Mouse (Mus musculus): Measurements from ENCODE around the gene Mtrf1.
A peak's percentile ranks its signal among the peaks of the same experiment; 100 is the strongest.
"Not testable (repeated sequence)": the region's sequence is repeated elsewhere in the genome, so short reads cannot be mapped to it uniquely, and the experiment has no call there.

The Mtrf1 gene

DNA sequence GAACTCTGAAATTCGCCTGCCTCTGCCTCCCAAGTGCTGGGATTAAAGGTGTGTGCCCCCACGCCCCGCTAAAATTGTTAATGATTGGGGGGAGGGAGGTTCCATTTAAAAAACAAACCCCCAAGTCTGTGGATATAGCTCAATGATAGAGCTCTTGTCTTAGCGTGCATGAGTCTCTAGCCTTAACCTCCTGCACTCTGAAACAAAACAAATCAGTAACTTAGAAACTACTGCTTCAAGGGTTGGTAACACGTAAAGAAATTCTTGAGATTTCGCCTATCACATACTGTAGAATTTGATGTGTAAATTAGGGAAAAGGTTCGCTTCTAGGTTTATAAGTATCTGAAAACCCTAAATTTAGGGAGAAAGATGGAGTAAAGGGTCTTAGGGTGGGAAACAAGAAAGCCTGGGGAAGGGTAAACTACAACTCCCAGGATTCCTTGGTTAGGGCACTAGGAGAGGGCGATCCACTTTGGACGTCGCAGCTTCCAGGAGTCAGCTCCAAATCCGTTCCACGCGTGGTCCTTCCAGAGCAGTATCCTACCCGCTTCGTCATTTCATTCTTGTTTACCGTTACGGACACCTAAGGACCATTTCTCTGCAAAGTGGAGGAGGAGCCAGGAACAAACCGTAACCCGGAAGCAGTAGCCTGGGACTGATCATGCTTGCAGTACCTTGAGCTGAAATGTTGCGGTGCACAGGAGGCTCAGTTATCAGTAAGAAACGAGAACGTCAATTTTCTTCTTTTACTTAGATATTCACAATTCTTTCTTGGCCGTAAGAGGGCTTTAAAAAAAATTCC lies at the start of gene Mtrf1:
TSS of gene Mtrf1 (plus strand) at position 452 of the 802 bp plus-strand sequence.
- peak; percentile 75 for DNase-seq

DNA sequence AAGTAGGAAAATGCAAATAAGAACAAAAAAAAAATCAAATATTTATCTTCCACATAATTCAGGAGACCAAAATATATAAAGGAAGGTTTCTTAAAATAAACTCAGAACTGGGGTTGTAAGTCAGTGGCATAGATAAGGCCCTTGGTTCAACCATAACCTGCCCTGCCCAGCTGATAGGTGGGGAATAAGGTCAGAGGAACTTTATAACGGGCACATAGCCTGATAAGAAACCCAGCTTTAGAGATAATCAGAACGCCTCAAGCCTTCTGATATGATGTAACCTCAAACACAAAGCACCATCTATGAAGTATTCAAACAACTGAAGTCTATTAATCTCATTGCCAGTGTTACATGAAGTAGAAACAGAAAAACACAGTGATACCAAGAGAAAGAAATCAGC lies 39.5 kb upstream of the Mtrf1 start:
- no peak for DNase-seq

DNA sequence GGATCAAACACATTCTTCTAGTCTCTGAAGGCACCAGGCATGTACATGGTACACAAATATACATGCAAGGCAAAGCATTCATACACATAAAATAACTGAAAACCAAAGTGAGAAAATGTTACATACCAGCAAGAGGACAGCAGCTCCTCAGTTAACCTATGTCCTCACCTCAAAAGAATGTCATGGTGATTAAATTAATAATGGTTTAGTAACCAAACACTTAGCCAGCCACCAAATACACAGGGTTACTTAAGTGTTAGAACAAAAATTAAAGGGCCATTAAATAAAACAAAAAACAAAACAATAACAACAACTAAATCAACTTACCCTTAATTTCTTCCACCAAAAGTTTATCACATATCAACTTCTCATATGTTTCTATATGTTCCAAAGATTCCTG lies 20.5 kb upstream of the Mtrf1 start:
- DNase-seq, result no peak

GRCm38 (mm10) chr14:79383120-79383519 lies 14.5 kb upstream of the Mtrf1 start:
- DNase-seq, result no peak

- DNase-seq, result no peak
Measured at GRCm38 (mm10) chr14:79388304-79388703, 9.3 kb upstream of the Mtrf1 start.

DNA sequence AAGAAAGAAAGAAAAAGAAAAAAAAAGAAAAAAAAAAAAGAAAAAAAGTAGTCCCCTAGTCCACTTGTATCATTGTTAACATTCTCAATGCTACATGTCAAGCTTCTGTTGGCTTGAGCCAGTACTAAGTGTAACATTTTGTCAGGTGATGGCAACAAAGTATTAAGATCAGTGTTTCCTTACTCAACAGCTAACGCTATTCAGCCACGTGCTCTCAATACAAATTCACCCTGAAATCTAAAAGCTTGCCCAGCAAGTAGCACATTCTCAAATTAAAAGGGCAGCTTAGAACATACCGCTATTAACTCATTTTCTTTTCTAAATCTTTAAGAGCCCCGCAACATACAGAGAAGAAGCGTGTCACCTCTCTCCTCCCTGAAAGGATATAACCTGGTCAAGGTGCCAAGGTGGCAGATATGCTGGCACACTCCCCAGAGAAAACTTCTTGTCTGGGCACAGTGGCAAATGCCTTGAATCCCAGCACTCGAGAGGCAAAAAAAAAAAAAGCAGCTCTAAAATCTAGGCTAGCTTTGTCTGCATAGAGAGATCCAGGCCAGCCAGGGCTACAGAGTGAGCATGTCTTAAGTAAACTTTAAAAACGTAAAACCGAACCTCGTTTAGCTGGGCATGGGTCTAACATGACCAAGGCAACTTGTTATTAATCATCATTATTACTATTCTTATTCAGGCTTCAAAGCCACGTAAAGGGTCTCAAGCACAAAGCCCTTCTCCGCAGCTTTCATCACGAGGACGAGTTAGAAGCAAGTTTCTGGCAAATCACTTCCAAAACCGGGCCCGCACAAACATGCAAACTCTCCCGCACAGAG lies 7.9 kb upstream of the Mtrf1 start:
- DNase-seq, result no peak

- DNase-seq, result peak; percentile 94
Measured at GRCm38 (mm10) chr14:79390265-79390926, 7.2 kb upstream of the Mtrf1 start, which contains the start of gene Naa16. Naa16 (minus strand) TSS chr14:79390778.

- no peak for DNase-seq
Measured at GRCm38 (mm10) chr14:79393289-79393688, 4.3 kb upstream of the Mtrf1 start.

DNA sequence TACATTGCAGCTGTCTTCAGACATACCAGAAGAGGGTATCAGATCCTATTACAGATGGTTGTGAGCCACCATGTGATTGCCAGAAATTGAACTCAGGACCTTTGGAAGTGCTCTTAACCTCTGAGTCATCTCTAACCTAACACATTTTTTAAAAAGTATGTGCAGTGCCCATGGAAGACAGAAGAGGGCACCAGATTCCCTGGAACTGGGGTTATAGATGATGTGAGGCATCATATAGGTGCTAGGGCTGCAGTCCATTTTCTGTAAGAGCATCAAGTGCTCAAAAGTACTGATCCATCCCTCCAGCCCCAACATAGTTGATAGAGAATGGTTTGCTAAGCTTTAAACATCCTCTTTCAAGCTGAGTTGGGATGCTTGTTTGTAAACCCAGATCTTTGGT lies 3.0 kb upstream of the Mtrf1 start:
- no peak for DNase-seq

DNA sequence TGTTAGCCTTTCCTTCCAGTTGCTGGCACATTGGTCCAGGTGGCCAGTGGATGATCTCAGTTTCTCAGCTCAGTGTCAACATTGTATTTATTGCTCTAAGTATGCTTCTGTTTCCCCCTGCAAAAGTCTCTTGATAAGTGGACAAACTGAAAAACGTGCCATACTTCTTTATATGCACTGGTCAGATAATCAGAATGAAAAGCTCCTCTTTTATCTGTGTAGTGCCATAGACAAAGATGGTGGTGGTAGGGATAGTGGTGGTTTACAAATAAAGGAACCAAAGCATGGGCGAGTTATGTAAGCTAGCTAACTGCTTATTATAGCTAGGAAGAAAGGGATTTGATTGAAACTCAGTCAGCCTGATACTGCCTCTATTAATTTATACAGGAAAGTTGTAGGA lies 10.1 kb downstream of the Mtrf1 start:
- DNase-seq, result no peak

DNA sequence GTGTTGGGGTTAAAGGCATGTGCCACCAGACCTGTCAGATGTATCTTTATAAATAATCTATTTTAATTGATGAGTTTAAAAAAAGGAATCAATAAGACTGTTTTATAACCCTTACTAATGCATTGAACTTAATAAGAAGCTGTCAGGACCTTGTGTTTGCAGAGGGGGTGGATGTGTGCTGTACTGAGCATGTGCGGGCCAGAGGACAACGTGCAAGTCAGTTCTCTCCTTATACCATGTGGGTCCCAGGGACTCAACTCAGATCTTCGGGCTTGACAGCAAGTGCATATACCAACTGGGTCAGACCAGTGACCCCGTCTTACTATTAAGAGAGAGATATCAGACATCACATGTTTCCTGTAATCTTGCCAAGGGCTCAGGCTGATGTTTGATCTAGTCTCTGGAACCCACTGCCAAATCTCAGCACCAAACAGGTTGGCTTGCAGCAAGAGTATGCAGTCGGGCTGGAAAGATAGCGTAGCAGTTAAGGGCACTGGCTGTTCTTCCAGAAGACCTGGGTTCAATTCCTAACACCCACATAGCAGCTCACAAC lies 11.8 kb downstream of the Mtrf1 start:
- no peak for DNase-seq

DNA sequence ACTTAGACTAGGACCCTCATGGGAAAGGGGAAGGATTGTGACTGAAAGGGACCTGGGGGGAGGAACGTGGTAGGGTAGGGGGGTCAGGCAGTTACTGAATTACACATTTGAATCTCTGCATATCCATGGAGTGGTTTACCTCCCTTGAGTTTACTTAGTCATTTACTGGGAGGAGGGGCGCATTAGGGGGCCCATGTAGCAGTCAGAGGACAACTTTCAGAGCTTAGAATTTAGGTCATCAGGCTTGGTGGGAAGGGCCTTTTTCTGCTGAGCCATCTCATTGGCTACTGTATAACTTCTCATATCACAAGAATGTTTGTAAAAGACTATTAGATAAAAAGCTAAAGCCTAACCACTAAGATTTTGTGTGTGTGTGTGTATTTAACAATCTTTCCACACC lies 13.1 kb downstream of the Mtrf1 start:
- no peak for DNase-seq

GRCm38 (mm10) chr14:79413121-79413520 lies 15.5 kb downstream of the Mtrf1 start:
- DNase-seq, result no peak

GRCm38 (mm10) chr14:79420083-79420685 lies 22.6 kb downstream of the Mtrf1 start:
- DNase-seq, result no peak

DNA sequence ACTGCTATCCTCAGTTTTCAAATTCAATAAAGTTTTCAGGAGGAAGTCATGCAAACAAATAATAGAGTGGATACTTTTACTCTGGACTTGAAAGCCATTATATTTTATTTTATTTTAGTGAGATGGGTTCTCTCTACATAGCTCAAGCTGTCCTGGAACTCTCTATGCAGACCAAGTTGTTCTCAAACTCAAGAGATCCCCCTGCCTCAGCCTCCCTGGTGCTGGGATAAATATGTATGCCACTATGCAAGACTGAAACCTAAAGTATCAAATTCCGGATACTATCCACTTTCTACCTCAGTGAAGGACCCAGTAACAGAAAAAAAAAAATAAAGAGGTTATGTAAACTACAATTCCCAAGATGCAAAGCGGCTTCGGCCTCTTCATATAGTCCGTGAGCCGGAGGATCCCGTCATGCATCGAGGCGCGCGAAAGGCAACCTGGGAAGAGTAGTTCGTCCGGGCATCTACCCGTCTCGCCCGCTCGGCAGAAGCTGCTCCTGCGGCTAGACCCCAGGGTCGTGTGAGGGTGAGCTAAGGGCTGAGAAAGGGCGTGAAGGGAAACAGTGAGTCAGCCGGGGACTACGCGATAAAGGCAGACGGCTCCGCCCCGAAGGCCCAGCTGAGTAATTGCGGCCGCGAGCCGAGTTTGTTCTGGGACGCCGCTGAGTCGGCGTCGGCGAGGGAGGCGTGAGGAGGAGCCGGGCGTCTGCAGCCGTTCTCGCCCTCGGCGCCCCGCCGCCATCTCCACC lies 28.6 kb downstream of the Mtrf1 start, which contains the start of gene Kbtbd7:
TSS of gene Kbtbd7 (plus strand) at position 533 of the 751 bp plus-strand sequence.
- peak; percentile 95 for DNase-seq

DNA sequence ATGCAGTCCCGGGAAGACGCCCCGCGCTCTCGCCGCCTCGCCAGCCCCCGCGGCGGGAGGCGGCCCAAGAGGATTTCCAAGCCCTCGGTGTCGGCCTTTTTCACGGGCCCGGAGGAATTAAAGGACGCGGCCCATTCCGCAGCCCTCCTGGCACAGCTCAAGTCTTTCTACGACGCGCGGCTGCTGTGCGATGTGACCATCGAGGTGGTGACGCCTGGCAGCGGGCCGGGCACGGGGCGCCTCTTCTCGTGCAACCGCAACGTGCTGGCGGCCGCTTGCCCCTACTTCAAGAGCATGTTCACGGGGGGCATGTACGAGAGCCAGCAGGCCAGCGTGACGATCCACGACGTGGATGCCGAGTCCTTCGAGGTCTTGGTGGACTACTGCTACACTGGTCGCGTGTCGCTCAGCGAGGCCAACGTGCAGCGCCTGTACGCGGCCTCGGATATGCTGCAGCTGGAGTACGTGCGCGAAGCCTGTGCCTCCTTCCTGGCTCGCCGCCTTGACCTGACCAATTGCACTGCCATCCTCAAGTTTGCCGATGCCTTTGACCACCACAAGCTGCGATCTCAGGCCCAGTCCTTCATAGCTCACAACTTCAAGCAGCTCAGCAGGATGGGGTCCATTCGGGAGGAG lies 29.3 kb downstream of the Mtrf1 start:
- DNase-seq, result not testable (repeated sequence)

DNA sequence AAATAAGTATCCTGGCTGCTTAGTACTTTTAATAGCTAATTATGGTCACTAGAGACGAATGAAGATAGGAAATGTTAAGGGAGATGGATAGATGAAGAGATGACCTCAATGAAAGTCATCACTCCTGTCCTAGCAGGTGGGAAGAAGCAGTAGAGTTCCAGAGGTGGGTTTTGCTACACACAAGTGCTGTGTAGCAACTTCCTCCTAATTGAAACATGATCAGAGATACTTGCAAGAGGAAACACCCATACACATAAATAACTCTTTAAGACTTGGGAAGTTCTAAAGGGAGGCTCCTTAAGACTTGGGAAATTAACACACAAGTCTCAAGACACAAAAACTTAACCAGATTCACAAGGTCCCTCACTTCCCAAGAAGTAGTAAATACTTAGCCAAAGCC lies 36.5 kb downstream of the Mtrf1 start:
- DNase-seq, result no peak

- no peak for DNase-seq
Measured at GRCm38 (mm10) chr14:79440655-79441054, 43.1 kb downstream of the Mtrf1 start.

DNA sequence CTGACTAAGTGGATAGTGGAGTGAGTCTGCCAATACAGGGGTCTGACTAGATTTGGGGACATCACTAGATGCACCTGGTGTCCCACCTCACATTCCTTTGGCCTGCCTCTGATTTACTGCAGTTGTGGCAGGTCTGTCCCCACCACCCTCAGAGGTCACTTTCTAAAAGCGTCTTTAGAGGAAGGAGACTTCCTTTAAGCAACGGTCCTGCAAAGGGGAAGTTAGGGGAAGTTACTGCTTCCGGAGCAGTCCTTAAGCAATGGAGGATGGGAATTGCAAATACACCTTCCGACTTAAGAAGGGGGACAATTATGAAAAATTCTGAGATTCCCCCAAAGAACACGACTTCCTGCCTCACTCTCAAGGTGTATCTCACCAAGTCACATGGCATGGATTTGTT lies 43.9 kb downstream of the Mtrf1 start:
- no peak for DNase-seq

- DNase-seq, result no peak
Measured at GRCm38 (mm10) chr14:79444601-79445000, 47.0 kb downstream of the Mtrf1 start.

GRCm38 (mm10) chr14:79445055-79445620 lies 47.6 kb downstream of the Mtrf1 start:
- DNase-seq, result peak; percentile 25

Data from right cerebral cortex, adult 18-20 months (tissue).